Mouse (Mus musculus) thymus, adult 2 months (tissue): ENCODE data around the gene Rptor. TPM values are rescaled to one million over a fixed set of nuclear protein-coding genes. Genes with fewer than 3 reads are reported as not detected.
A peak's percentile ranks its signal among the peaks of the same experiment; 100 is the strongest.

Experiments used
- DNase-seq: peaks from one replicate; pipeline ENCODE4 v3.0.0; 2021
- H3K27ac ChIP-seq: fragments of 200-500 bp; 2 replicates; pipeline ENCODE4 v1.5.1; 2012; ENCODE audit warnings: low read length, control low read depth; ENCODE audit not compliant: control insufficient read depth, insufficient read depth
- H3K27me3 ChIP-seq: fragments of 200-500 bp; 2 replicates; pipeline ENCODE4 v1.6.1; 2012; ENCODE audit warnings: mild to moderate bottlenecking, low read length, moderate library complexity, mixed read lengths; ENCODE audit not compliant: control insufficient read depth, insufficient read depth
- H3K36me3 ChIP-seq: fragments of 200-500 bp; 2 replicates; pipeline ENCODE4 v1.6.1; 2012; ENCODE audit warnings: mild to moderate bottlenecking, low read length, moderate library complexity; ENCODE audit not compliant: control insufficient read depth, insufficient read depth
- H3K4me1 ChIP-seq: fragments of 200-500 bp; replicated peaks from 2 replicates; pipeline ENCODE4 v1.6.1; 2012; ENCODE audit warnings: low read length; ENCODE audit not compliant: control insufficient read depth, insufficient read depth
- H3K4me3 ChIP-seq: fragments of 200-500 bp; 2 replicates; pipeline ENCODE4 v1.5.1; 2012; ENCODE audit warnings: mild to moderate bottlenecking, low read length, control low read depth, moderate library complexity; ENCODE audit not compliant: control insufficient read depth, insufficient read depth
- CTCF ChIP-seq: fragments of 200-500 bp; IDR thresholded peaks from 2 replicates; pipeline ENCODE4 v1.5.1; 2012; ENCODE audit warnings: mild to moderate bottlenecking, control low read depth, low read length, moderate library complexity, borderline replicate concordance; ENCODE audit not compliant: control insufficient read depth, poor library complexity, insufficient read depth; ENCODE audit errors: extremely low read depth
- POLR2A ChIP-seq: fragments of 200-500 bp; IDR thresholded peaks from 2 replicates; pipeline ENCODE4 v1.6.1; 2012; ENCODE audit warnings: mild to moderate bottlenecking, low read length, control low read depth, moderate library complexity; ENCODE audit not compliant: control insufficient read depth, poor library complexity, insufficient read depth; ENCODE audit errors: extremely low read depth
- WGBS: fragments of 180-500 bp; shearing (Covaris S2); methylation state at CpG from one replicate; pipeline ENCODE4 v1.1.7; 2018; 5-methylcytosine and 5-hydroxymethylcytosine counted together
- polyA plus RNA-seq: library from polyadenylated mRNA; depleted of rRNA; stranded (reverse); fragments of >200 nt; gene quantifications from 2 replicates; pipeline ENCODE4 v1.2.3, GENCODE M21; 2012

Gene Rptor
- polyA plus RNA-seq, 1 experiment, result 58.7 TPM

DNA sequence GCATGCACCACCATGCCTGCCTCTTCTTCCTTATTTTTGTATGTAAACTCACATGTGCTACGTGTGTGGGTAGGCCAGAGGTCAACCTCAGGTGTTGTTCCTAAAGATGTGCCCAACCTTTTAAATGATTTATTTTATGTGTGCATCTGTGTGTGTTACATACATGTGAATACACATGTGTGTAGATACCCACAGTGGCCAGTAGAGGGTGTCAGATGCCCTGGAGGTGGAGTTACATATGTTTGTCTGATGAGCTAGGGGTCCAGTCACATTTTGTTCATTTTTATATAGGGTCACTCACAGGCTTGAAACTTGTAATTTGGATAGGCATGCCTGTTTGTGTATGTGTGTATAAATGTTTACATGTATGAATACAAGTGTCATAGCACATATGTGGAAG, 2.4 kb upstream of the Rptor start:
- Histone ChIP-seq H3K27me3 (no peaks in the 10 kb centered on the region), H3K4me1 (peaks cover 6% of the 10 kb centered on the region), H3K27ac (no peak overlapping the region), H3K36me3 (no peaks in the 10 kb centered on the region), H3K4me3 (no peak overlapping the region)
- no peak for DNase-seq
- WGBS, result 84% methylated on average over 1 of the region's 1 CpGs
- TF ChIP-seq CTCF (no peak), POLR2A (no peak)

DNA sequence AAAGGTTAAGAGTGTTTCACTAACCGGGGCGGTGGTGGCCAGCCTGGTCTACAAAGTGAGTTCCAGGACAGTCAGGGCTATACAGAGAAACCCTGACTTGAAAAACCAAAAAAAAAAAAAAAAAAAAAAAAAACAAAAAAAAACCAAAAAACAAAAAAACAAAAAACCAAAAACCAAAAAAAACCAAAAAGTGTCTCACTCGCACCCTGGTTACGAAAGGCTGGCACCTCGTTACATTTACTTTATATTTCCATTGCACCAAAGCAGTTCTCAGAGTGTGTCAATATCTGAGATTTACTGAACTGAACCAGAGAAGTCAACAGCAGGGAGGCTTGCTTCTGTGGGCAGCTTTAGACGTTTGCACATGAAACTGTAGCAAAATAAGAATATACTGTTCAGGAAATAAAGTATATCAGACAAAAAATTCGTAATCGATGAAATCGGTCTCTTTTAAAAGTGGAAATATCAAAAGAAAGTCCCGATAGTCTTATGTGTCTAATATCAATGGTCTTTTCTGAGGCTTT, 466 bp upstream of the Rptor start:
- peaks cover 6% of the 10 kb centered on the region for H3K4me1 ChIP-seq
- H3K4me3 ChIP-seq, result no peak overlapping the region
- H3K36me3 ChIP-seq, result no peaks in the 10 kb centered on the region
- no peaks in the 10 kb centered on the region for H3K27me3 ChIP-seq
- 29% methylated on average over 10 of the region's 10 CpGs for WGBS
- no peak for DNase-seq
- TF ChIP-seq POLR2A, result no peak
- TF ChIP-seq CTCF, result no peak
- H3K27ac ChIP-seq, result no peak overlapping the region

- no peak overlapping the region for H3K27ac ChIP-seq
Observed at GRCm38 (mm10) chr11:119603527-119603905, 811 bp downstream of the Rptor start.

GRCm38 (mm10) chr11:119607464-119607863, 4.8 kb downstream of the Rptor start:
- 95% methylated on average over 5 of the region's 5 CpGs for WGBS
- DNase-seq, result no peak
- H3K27me3 ChIP-seq, result no peaks in the 10 kb centered on the region
- TF ChIP-seq POLR2A, result no peak
- TF ChIP-seq CTCF, result no peak
- no peaks in the 10 kb centered on the region for H3K36me3 ChIP-seq
- H3K4me3 ChIP-seq, result no peak overlapping the region
- H3K27ac ChIP-seq, result no peak overlapping the region
- H3K4me1 ChIP-seq, result peaks cover 6% of the 10 kb centered on the region

More at GRCm38 (mm10) chr11:119603527-119603905, 811 bp downstream of the Rptor start:
- H3K4me1 ChIP-seq, result peaks cover 6% of the 10 kb centered on the region
- H3K27me3 ChIP-seq, result no peaks in the 10 kb centered on the region
- H3K4me3 ChIP-seq, result peak overlapping the region; percentile 76
- DNase-seq, result peak; percentile 11
- TF ChIP-seq CTCF (no peak), POLR2A (no peak)
- H3K36me3 ChIP-seq, result no peaks in the 10 kb centered on the region
- WGBS, result under 1% methylated on average over 30 of the region's 30 CpGs

GRCm38 (mm10) chr11:119611496-119611895, 8.8 kb downstream of the Rptor start:
- Histone ChIP-seq H3K27ac (no peak overlapping the region), H3K4me1 (no peaks in the 10 kb centered on the region), H3K36me3 (no peaks in the 10 kb centered on the region), H3K27me3 (no peaks in the 10 kb centered on the region), H3K4me3 (no peak overlapping the region)
- no peak for TF ChIP-seq CTCF
- TF ChIP-seq POLR2A, result no peak
- no peak for DNase-seq
- WGBS, result 97% methylated on average over 6 of the region's 6 CpGs

DNA sequence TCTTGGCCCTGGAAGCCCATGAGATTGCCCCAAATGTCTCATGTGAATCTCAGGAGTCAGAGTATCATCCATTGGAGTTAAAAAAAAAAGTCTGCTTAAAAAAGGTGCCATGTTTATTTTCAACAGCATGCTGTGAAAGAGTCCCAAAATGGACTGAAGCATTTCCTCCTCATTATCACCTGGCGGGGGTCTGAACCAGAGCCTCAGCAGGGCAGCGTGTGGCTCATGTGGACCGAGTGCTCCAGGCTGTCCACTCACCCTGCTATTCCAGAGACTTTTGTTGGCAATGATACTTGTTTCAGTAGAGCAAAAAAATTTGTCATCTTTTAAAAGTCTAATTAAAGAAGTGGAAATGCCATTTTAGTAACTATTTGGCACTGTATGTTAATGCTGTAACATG, 9.5 kb downstream of the Rptor start:
- Histone ChIP-seq H3K27ac (no peak overlapping the region), H3K36me3 (no peaks in the 10 kb centered on the region), H3K4me3 (no peak overlapping the region), H3K27me3 (no peaks in the 10 kb centered on the region), H3K4me1 (no peaks in the 10 kb centered on the region)
- WGBS, result 97% methylated on average over 3 of the region's 3 CpGs
- no peak for DNase-seq
- TF ChIP-seq POLR2A (no peak), CTCF (no peak)

GRCm38 (mm10) chr11:119615087-119615486, 12.4 kb downstream of the Rptor start:
- TF ChIP-seq POLR2A, result no peak
- TF ChIP-seq CTCF, result no peak
- Histone ChIP-seq H3K4me3 (no peak overlapping the region), H3K27ac (no peak overlapping the region), H3K27me3 (no peaks in the 10 kb centered on the region), H3K36me3 (no peaks in the 10 kb centered on the region), H3K4me1 (no peaks in the 10 kb centered on the region)
- WGBS, result 81% methylated on average over 7 of the region's 7 CpGs
- no peak for DNase-seq
